Mouse (Mus musculus): ENCODE measurements around the gene Hlcs.

The Hlcs gene

GRCm38 (mm10) chr16:94303203-94303535, 10.2 kb downstream of the Hlcs start:
- Histone ChIP-seq H3K27me3 (ENCODE audit: insufficient read depth, low read length) (peaks cover 33% of the 10 kb centered on the region), H3K4me3 (replicated peaks; ENCODE audit: low read length) (peak overlapping the region; percentile 64), H3K9me3 (ENCODE audit: low read length) (peaks cover 8% of the 10 kb centered on the region; the same call in 1 of the 2 replicates), H3K36me3 (ENCODE audit: insufficient read depth, low read length) (no peaks in the 10 kb centered on the region), H3K4me1 (replicated peaks; ENCODE audit: low read depth, low read length) (peaks cover 20% of the 10 kb centered on the region)
- TF ChIP-seq POU5F1 (IDR thresholded peaks at IDR 0.05; ENCODE audit: borderline replicate concordance, low read length) = no peak
- no peak for TF ChIP-seq CTCF (conservative IDR thresholded peaks at IDR 0.05; ENCODE audit: low read length)
- TF ChIP-seq NANOG (IDR thresholded peaks at IDR 0.05; ENCODE audit: borderline replicate concordance, low read length) = no peak

DNA sequence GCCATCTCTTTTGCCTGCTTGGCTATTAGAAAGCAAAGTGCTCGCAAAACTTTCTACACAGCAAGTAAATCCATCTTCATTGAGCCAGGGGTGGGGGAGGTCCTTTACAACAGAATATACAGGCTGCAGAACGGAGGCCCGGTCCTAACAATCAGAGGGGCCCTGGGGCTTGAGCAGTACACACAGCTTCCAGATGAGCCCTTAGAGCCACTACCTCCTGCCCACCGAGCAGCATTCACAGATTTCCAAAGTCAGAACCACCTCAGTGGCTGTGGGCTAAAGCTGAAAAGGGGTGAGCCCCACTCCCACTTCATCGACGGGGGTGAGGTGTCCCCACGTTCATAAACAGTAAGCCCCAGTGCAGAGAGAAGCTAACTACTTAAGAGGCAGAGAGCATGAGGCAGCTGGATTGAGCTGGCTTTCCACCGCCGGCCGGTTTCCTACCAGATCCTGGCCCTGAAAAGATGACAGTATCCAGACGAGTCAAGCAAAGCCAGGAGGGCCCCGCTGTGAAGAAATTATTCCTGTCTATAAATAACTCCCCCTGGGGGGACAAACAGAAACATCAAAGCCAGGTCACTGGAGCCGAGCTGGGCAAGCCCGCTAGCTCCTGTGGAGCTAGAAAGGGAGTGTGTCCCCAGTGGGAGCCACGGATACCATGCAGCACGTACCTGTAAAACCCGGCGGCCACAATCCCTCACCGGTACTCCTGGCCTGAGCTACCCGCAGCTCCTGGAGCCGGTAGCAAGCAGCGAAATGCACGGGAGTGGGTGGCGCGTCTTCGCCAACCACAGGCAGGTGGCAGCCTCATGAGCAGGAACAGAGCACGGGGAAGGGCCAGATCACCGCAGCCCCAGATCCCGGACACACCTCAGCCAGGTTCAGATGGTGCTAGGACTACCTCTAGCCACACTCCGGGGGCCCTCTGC, 10.8 kb downstream of the Hlcs start:
- H3K4me3 ChIP-seq (replicated peaks; ENCODE audit: low read length) = peak overlapping the region; percentile 64
- H3K27me3 ChIP-seq (ENCODE audit: insufficient read depth, low read length) = peaks cover 33% of the 10 kb centered on the region
- H3K9me3 ChIP-seq (ENCODE audit: low read length) = peaks cover 8% of the 10 kb centered on the region; the same call in 1 of the 2 replicates
- no peak for TF ChIP-seq NANOG (IDR thresholded peaks at IDR 0.05; ENCODE audit: borderline replicate concordance, low read length)
- TF ChIP-seq POU5F1 (IDR thresholded peaks at IDR 0.05; ENCODE audit: borderline replicate concordance, low read length) = no peak
- no peak for TF ChIP-seq CTCF (conservative IDR thresholded peaks at IDR 0.05; ENCODE audit: low read length)
- peaks cover 20% of the 10 kb centered on the region for H3K4me1 ChIP-seq (replicated peaks; ENCODE audit: low read depth, low read length)
- no peaks in the 10 kb centered on the region for H3K36me3 ChIP-seq (ENCODE audit: insufficient read depth, low read length)

- TF ChIP-seq NANOG (IDR thresholded peaks at IDR 0.05; ENCODE audit: borderline replicate concordance, low read length) = no peak
- peak; percentile 17; the same call in 1 of the 2 replicates for TF ChIP-seq CTCF (conservative IDR thresholded peaks at IDR 0.05; ENCODE audit: low read length)
- Histone ChIP-seq H3K36me3 (ENCODE audit: insufficient read depth, low read length) (no peaks in the 10 kb centered on the region), H3K4me1 (replicated peaks; ENCODE audit: low read depth, low read length) (peaks cover 20% of the 10 kb centered on the region), H3K9me3 (ENCODE audit: low read length) (peaks cover 8% of the 10 kb centered on the region; the same call in 1 of the 2 replicates), H3K27me3 (ENCODE audit: insufficient read depth, low read length) (peaks cover 34% of the 10 kb centered on the region), H3K4me3 (replicated peaks; ENCODE audit: low read length) (no peak overlapping the region)
Observed at GRCm38 (mm10) chr16:94301696-94302095, 11.7 kb downstream of the Hlcs start.

- Histone ChIP-seq H3K4me3 (replicated peaks; ENCODE audit: low read length) (no peak overlapping the region), H3K9me3 (ENCODE audit: low read length) (peaks cover 8% of the 10 kb centered on the region; the same call in 1 of the 2 replicates), H3K36me3 (ENCODE audit: insufficient read depth, low read length) (no peaks in the 10 kb centered on the region), H3K27me3 (ENCODE audit: insufficient read depth, low read length) (peaks cover 39% of the 10 kb centered on the region), H3K4me1 (replicated peaks; ENCODE audit: low read depth, low read length) (peaks cover 20% of the 10 kb centered on the region)
- TF ChIP-seq CTCF (conservative IDR thresholded peaks at IDR 0.05; ENCODE audit: low read length) = no peak
- no peak for TF ChIP-seq POU5F1 (IDR thresholded peaks at IDR 0.05; ENCODE audit: borderline replicate concordance, low read length)
- TF ChIP-seq NANOG (IDR thresholded peaks at IDR 0.05; ENCODE audit: borderline replicate concordance, low read length) = no peak
Observed at GRCm38 (mm10) chr16:94301194-94301593, 12.2 kb downstream of the Hlcs start.

- TF ChIP-seq POU5F1 (IDR thresholded peaks at IDR 0.05; ENCODE audit: borderline replicate concordance, low read length) = no peak
- no peaks in the 10 kb centered on the region for H3K36me3 ChIP-seq (ENCODE audit: insufficient read depth, low read length)
- peaks cover 34% of the 10 kb centered on the region for H3K27me3 ChIP-seq (ENCODE audit: insufficient read depth, low read length)
- H3K9me3 ChIP-seq (ENCODE audit: low read length) = no peaks in the 10 kb centered on the region
- H3K4me3 ChIP-seq (replicated peaks; ENCODE audit: low read length) = no peak overlapping the region
- H3K4me1 ChIP-seq (replicated peaks; ENCODE audit: low read depth, low read length) = peaks cover 20% of the 10 kb centered on the region
Observed at GRCm38 (mm10) chr16:94299210-94299609, 14.2 kb downstream of the Hlcs start.

GRCm38 (mm10) chr16:94298081-94298480, 15.3 kb downstream of the Hlcs start:
- peaks cover 16% of the 10 kb centered on the region for H3K4me1 ChIP-seq (replicated peaks; ENCODE audit: low read depth, low read length)
- TF ChIP-seq POU5F1 (IDR thresholded peaks at IDR 0.05; ENCODE audit: borderline replicate concordance, low read length) = no peak
- no peak for TF ChIP-seq NANOG (IDR thresholded peaks at IDR 0.05; ENCODE audit: borderline replicate concordance, low read length)
- no peak for TF ChIP-seq CTCF (conservative IDR thresholded peaks at IDR 0.05; ENCODE audit: low read length)

GRCm38 (mm10) chr16:94291141-94291540, 22.2 kb downstream of the Hlcs start:
- Histone ChIP-seq H3K36me3 (ENCODE audit: insufficient read depth, low read length) (0 out of 2 replicates have a peak, but pooled peaks cover 4% of the 10 kb centered on the region), H3K4me3 (replicated peaks; ENCODE audit: low read length) (no peak overlapping the region), H3K9me3 (ENCODE audit: low read length) (no peaks in the 10 kb centered on the region), H3K4me1 (replicated peaks; ENCODE audit: low read depth, low read length) (peaks cover 15% of the 10 kb centered on the region; the same call in 1 of the 2 replicates), H3K27me3 (ENCODE audit: insufficient read depth, low read length) (peaks cover under 1% of the 10 kb centered on the region; the same call in 1 of the 2 replicates)
- TF ChIP-seq CTCF (conservative IDR thresholded peaks at IDR 0.05; ENCODE audit: low read length) = no peak
- no peak for TF ChIP-seq POU5F1 (IDR thresholded peaks at IDR 0.05; ENCODE audit: borderline replicate concordance, low read length)
- no peak for TF ChIP-seq NANOG (IDR thresholded peaks at IDR 0.05; ENCODE audit: borderline replicate concordance, low read length)

More at GRCm38 (mm10) chr16:94298081-94298480, 15.3 kb downstream of the Hlcs start:
- Histone ChIP-seq H3K27me3 (ENCODE audit: insufficient read depth, low read length) (peaks cover 24% of the 10 kb centered on the region), H3K4me3 (replicated peaks; ENCODE audit: low read length) (no peak overlapping the region), H3K36me3 (ENCODE audit: insufficient read depth, low read length) (no peaks in the 10 kb centered on the region), H3K9me3 (ENCODE audit: low read length) (no peaks in the 10 kb centered on the region)

DNA sequence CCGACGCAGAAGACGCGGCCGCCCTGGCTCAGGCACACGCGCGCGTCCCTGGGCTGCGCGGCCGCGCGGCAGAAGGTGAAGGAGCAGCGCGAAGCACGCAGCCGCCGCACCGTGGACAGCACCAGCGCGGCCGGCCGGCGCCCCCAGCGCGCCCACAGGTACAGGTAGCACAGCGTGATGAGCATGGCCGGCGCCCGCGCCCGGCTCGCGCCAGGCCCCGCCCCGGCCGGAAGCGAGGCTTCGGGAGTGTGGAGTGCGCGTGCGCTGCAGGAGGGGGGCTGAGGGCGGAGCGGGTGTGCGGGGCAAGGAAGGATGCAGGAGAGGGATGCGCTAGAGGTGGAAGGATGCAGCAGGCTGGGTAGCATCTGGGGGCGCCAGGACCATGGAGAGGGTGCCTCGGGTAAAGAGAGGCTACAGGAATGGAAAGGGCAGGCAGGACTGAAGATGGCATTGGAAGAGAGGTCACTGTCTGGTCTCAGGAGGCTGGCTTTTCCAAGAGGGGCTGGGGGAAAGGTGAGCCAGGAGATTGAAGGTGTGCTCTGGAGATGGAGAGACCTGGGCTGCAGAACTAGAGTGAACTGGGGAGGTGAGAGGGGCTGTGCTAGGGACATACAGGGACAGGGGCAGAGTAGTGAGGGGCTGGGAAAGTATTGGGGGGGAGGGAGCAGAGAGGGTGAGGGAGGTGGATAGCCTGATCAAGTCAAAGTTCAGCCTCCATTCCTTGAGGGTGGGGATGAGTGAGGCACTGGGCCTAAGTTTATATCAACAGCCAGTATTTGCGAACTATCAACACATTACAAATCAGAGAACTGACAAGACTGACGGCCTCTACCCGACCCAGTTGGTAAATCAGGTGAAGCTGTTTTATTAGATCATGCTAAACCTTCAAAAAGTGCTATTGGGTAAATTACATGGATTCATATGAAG, 23.0 kb downstream of the Hlcs start:
- peaks cover 15% of the 10 kb centered on the region; the same call in 1 of the 2 replicates for H3K4me1 ChIP-seq (replicated peaks; ENCODE audit: low read depth, low read length)

More for the DNA sequence above, 23.0 kb downstream of the Hlcs start:
- Histone ChIP-seq H3K27me3 (ENCODE audit: insufficient read depth, low read length) (no peaks in the 10 kb centered on the region; the same call in 1 of the 2 replicates), H3K9me3 (ENCODE audit: low read length) (peaks cover 7% of the 10 kb centered on the region), H3K4me3 (replicated peaks; ENCODE audit: low read length) (peak overlapping the region; percentile 93), H3K36me3 (ENCODE audit: insufficient read depth, low read length) (peaks cover 8% of the 10 kb centered on the region; the same call in 1 of the 2 replicates)
- TF ChIP-seq NANOG (IDR thresholded peaks at IDR 0.05; ENCODE audit: borderline replicate concordance, low read length) = no peak
- TF ChIP-seq CTCF (conservative IDR thresholded peaks at IDR 0.05; ENCODE audit: low read length) = no peak
- no peak for TF ChIP-seq POU5F1 (IDR thresholded peaks at IDR 0.05; ENCODE audit: borderline replicate concordance, low read length)
